Comparison of ENCODE assay signal across 20 mouse cellular contexts in genomic region chr2:140202573-140202972, GRCm38 (mm10). TPM values are rescaled to one million over a fixed set of nuclear protein-coding genes. Genes with fewer than 3 reads are reported as not detected.
A peak's percentile ranks its signal among the peaks of the same experiment; 100 is the strongest.
DNase-seq lines count a peak whose midpoint lies in the region; ATAC-seq lines count a peak whose summit lies in the region.
"Had no signal": no experiment of that assay in that cellular context is flagged by ENCODE, and none has a peak within 500 bp of the region (broad histone marks: within the 10 kb centered on the region; RNA-seq: fewer than 3 reads in every experiment).

No protein-coding gene starts in this region.

- peak overlapping the region; percentile 46 for H3K9ac ChIP-seq in heart, embryonic 16.5 days (ENCODE audit: low read length)
- H3K9ac ChIP-seq: embryonic facial prominence, embryonic 15.5 days; forebrain, embryonic 15.5 days had no signal

- peak overlapping the region; percentile 28 for H3K4me3 ChIP-seq in heart, embryonic 16.5 days (ENCODE audit: low read length)
- H3K4me3 ChIP-seq: embryonic facial prominence, embryonic 15.5 days; forebrain, embryonic 15.5 days had no signal

- peak; percentile 71 for ATAC-seq in heart, embryonic 16.5 days (replicated peaks; ENCODE audit: extremely low read depth, insufficient read depth, low FRiP score)
- ATAC-seq: forebrain, embryonic 15.5 days; Patski had no signal

- peak; percentile 30 to 43 for DNase-seq in left cerebral cortex, postnatal 14 days (ENCODE audit: low spot score in 2 of 2)
- DNase-seq in left cerebral cortex, postnatal 36 days (ENCODE audit: low spot score in 2 of 2), result no peak
- peak; percentile 3 to 8 for DNase-seq in heart, adult 9 months (ENCODE audit: low spot score in 2 of 2)
- peak; percentile 1 for DNase-seq in retina, embryonic 14.5 days (ENCODE audit: low spot score)
- no peak for DNase-seq in embryo, embryonic 9.5 days (ENCODE audit: extremely low spot score)
- DNase-seq in neural tube, embryonic 10.5 days (ENCODE audit: extremely low spot score, low spot score), result no peak
- no peak for DNase-seq in lung, adult 18-20 months
- DNase-seq: adrenal gland, adult 2 months; cerebellum, postnatal 36 days; lung, adult 2 months had no signal

- no peaks in the 10 kb centered on the region for H3K27me3 ChIP-seq in heart, embryonic 16.5 days (ENCODE audit: control insufficient read depth, insufficient read depth, low read length)
- H3K27me3 ChIP-seq: CH12.LX; embryonic facial prominence, embryonic 15.5 days; forebrain, embryonic 15.5 days; Patski had no signal

- H3K4me2 ChIP-seq in heart, embryonic 16.5 days (ENCODE audit: low read depth, low read length), result peak overlapping the region; percentile 51
- H3K4me2 ChIP-seq: embryonic facial prominence, embryonic 15.5 days; forebrain, embryonic 15.5 days had no signal

- no peaks in the 10 kb centered on the region for H3K9me3 ChIP-seq in heart, embryonic 16.5 days (replicated peaks; ENCODE audit: control insufficient read depth, low read length)
- H3K9me3 ChIP-seq: embryonic facial prominence, embryonic 15.5 days; forebrain, embryonic 15.5 days had no signal

- peaks cover 20% of the 10 kb centered on the region for H3K36me3 ChIP-seq in heart, embryonic 16.5 days (ENCODE audit: control insufficient read depth, insufficient read depth)

- H3K27ac ChIP-seq in heart, embryonic 16.5 days (ENCODE audit: low read length), result peak overlapping the region; percentile 82
- H3K27ac ChIP-seq: embryonic facial prominence, embryonic 15.5 days; forebrain, embryonic 15.5 days had no signal

- peaks cover 17% of the 10 kb centered on the region for H3K4me1 ChIP-seq in heart, embryonic 16.5 days (ENCODE audit: control insufficient read depth, insufficient read depth, low read length)
- H3K4me1 ChIP-seq: embryonic facial prominence, embryonic 15.5 days; forebrain, embryonic 15.5 days had no signal

- intact Hi-C loops in left cerebral cortex, postnatal 14 days (cut with DNase I), result loop anchor here (5.0 kb wide), 1 partner anchor 225 kb away; no protein-coding TSS in a partner anchor
- intact Hi-C loops in left cerebral cortex, postnatal 36 days (cut with DNase I), result loop anchor here (5.0 kb wide), 2 partner anchors 195 to 225 kb away; partner anchors contain the start of gene Macrod2

- WGBS in heart, embryonic 16.5 days, result 31% methylated on average over 5 of the region's 5 CpGs

RNA-seq across cellular contexts. Expression of gene Ndufaf5, which starts 32.1 kb away (rescaled TPM):
- total RNA-seq in left cerebral cortex, postnatal 14 days (2021), result 10 to 100 TPM; 49.5 to 49.7 TPM
- total RNA-seq in left cerebral cortex, postnatal 36 days (2021), result 10 to 100 TPM; 44.9 to 50.0 TPM
- polyA plus RNA-seq in heart, embryonic 16.5 days (2015; fragmentation: Nextera tagmentation; extraction: Ambion mirVana), result 38.6 TPM in 2 replicates

RNA-seq across cellular contexts. Expression of gene Esf1, which starts 32.2 kb away (rescaled TPM):
- total RNA-seq in left cerebral cortex, postnatal 14 days (2021), result 10 to 100 TPM; 18.1 to 18.7 TPM
- 10 to 100 TPM; 16.0 to 23.9 TPM for total RNA-seq in left cerebral cortex, postnatal 36 days (2021)
- polyA plus RNA-seq in heart, embryonic 16.5 days (2015; fragmentation: Nextera tagmentation; extraction: Ambion mirVana), result 13.6 and 16.3 TPM in 2 replicates

RNA-seq across cellular contexts. Expression of gene Gm17374, which starts 50.7 kb away (rescaled TPM):
- not detected for total RNA-seq in left cerebral cortex, postnatal 14 days (2021)
- not detected for total RNA-seq in left cerebral cortex, postnatal 36 days (2021)
- polyA plus RNA-seq in heart, embryonic 16.5 days (2015; fragmentation: Nextera tagmentation; extraction: Ambion mirVana), result not detected in 2 replicates
- total RNA-seq: adrenal gland, adult 2 months; CH12.LX; heart, postnatal 14 days; left cerebral cortex, adult 8-10 months; megakaryocyte, adult 5-6 weeks had no signal
- polyA plus RNA-seq: adrenal gland, adult 2 months; embryonic facial prominence, embryonic 15.5 days; forebrain, embryonic 15.5 days; kidney, embryonic 16.5 days; lung, adult 2 months; Patski; thymus, postnatal 0 days had no signal

Comparison
In these comparisons a context has a peak if more than half of its experiments do, and no peak if none do; other contexts are left out.
1. DNase-seq: peak in left cerebral cortex, postnatal 14 days (2 of 2), heart, adult 9 months (2 of 2) and retina, embryonic 14.5 days (single experiment); none in left cerebral cortex, postnatal 36 days (0 of 2), embryo, embryonic 9.5 days (single experiment), neural tube, embryonic 10.5 days (single experiment) and lung, adult 18-20 months (0 of 2).